Mouse (Mus musculus) liver, embryonic 15.5 days (tissue): ENCODE measurements at regions not wholly inside any gene's neighbourhood (a gene's known extent, or its start where the extent isn't known, plus 50 kb on each side); places are given as distances from the start of the nearest gene placed in this dataset.

Experiments
- ATAC-seq: fragments of 200-750 bp; cut with Nextera tagmentation; 2 replicates; pipeline ENCODE4 v1.8.0; 2017; ENCODE audit warnings: moderate number of reproducible peaks, mild to moderate bottlenecking, moderate library complexity; ENCODE audit not compliant: insufficient read depth
- H3K27ac ChIP-seq: fragments of 300-500 bp; sonication (generic); replicated peaks from 2 replicates; pipeline ENCODE4 v1.5.1; 2015; ENCODE audit warnings: mild to moderate bottlenecking, inconsistent platforms
- H3K27me3 ChIP-seq: fragments of 300-500 bp; sonication (generic); 2 replicates; pipeline ENCODE4 v1.6.1; 2015; ENCODE audit warnings: mild to moderate bottlenecking, inconsistent platforms
- H3K36me3 ChIP-seq: fragments of 300-500 bp; sonication (generic); replicated peaks from 2 replicates; pipeline ENCODE4 v1.6.1; 2015; ENCODE audit warnings: moderate library complexity, mild to moderate bottlenecking, inconsistent platforms
- H3K4me1 ChIP-seq: fragments of 300-500 bp; sonication (generic); replicated peaks from 2 replicates; pipeline ENCODE4 v1.6.1; 2015; ENCODE audit warnings: inconsistent platforms
- H3K4me2 ChIP-seq: fragments of 300-500 bp; sonication (generic); 2 replicates; pipeline ENCODE4 v1.6.1; 2015; ENCODE audit warnings: moderate library complexity, mild to moderate bottlenecking, inconsistent platforms
- H3K4me3 ChIP-seq: fragments of 300-500 bp; sonication (generic); replicated peaks from 2 replicates; pipeline ENCODE4 v1.5.1; 2015; ENCODE audit warnings: mild to moderate bottlenecking, inconsistent platforms
- H3K9ac ChIP-seq: fragments of 300-500 bp; sonication (generic); 2 replicates; pipeline ENCODE4 v1.6.1; 2015; ENCODE audit warnings: moderate library complexity, mild to moderate bottlenecking, inconsistent platforms
- H3K9me3 ChIP-seq: fragments of 300-500 bp; sonication (generic); replicated peaks from 2 replicates; pipeline ENCODE4 v1.6.1; 2016; ENCODE audit warnings: inconsistent platforms
- WGBS: fragments of 180-500 bp; shearing (Covaris S2); methylation state at CpG from one replicate; pipeline ENCODE4 v1.1.7; 2015; ENCODE audit warnings: mixed read lengths; ENCODE audit not compliant: insufficient replicate concordance; 5-methylcytosine and 5-hydroxymethylcytosine counted together

DNA sequence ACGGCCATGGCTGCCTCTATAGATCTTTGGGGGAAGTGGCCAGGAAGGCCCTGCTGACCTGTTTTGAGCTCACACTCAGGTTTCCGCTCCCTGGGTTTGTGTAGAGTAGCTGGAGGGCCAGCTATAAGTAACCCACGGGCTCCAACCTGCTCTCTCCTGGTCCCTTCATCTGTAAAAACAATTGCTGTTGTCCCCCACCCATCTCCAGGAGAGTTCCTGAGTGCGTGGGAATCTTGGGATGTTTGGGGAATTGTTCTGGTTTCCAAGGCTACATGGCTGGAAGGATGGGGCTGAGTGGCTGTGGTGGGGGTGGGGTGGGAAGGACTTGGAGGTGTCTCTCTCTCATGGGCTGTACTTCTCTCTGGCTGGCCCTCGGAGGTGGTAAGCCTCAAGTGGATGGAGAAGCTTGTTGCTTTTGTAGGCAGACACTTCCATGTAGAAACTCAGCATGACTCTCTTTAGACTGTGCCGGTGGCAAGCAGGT lies 86.0 kb downstream of the Ackr3 start:
- peaks cover 16% of the 10 kb centered on the region for H3K27me3 ChIP-seq
- H3K36me3 ChIP-seq: no peaks in the 10 kb centered on the region
- peak overlapping the region; percentile 63 for H3K9ac ChIP-seq
- H3K4me1 ChIP-seq: peaks cover 58% of the 10 kb centered on the region
- peak; percentile 64 for ATAC-seq
- no peaks in the 10 kb centered on the region for H3K9me3 ChIP-seq
- peak overlapping the region; percentile 70 for H3K4me2 ChIP-seq
- WGBS: 15% methylated on average over 6 of the region's 6 CpGs
- peak overlapping the region; percentile 97 for H3K27ac ChIP-seq
- peak overlapping the region; percentile 42 for H3K4me3 ChIP-seq

- Histone ChIP-seq H3K4me3 (peak overlapping the region; percentile 42; the same call in 1 of the 2 replicates), H3K4me2 (peak overlapping the region; percentile 70), H3K27me3 (peaks cover 24% of the 10 kb centered on the region), H3K4me1 (peaks cover 50% of the 10 kb centered on the region), H3K27ac (peak overlapping the region; percentile 97), H3K9ac (peak overlapping the region; percentile 63), H3K36me3 (no peaks in the 10 kb centered on the region), H3K9me3 (no peaks in the 10 kb centered on the region)
- no peak for ATAC-seq
- WGBS: 69% methylated on average over 7 of the region's 7 CpGs
Observed at GRCm38 (mm10) chr1:90290428-90291197, 86.8 kb downstream of the Ackr3 start.

- no peak overlapping the region for H3K4me2 ChIP-seq
- H3K9me3 ChIP-seq: no peaks in the 10 kb centered on the region
- 47% methylated on average over 1 of the region's 1 CpGs for WGBS
- H3K27me3 ChIP-seq: peaks cover 31% of the 10 kb centered on the region
- H3K4me1 ChIP-seq: peaks cover 46% of the 10 kb centered on the region
- no peak overlapping the region for H3K9ac ChIP-seq
- ATAC-seq: no peak
- no peaks in the 10 kb centered on the region for H3K36me3 ChIP-seq
- peak overlapping the region; percentile 97; the same call in 1 of the 2 replicates for H3K27ac ChIP-seq
- H3K4me3 ChIP-seq: no peak overlapping the region
Observed at GRCm38 (mm10) chr1:90291256-90291655, 87.5 kb downstream of the Ackr3 start.

DNA sequence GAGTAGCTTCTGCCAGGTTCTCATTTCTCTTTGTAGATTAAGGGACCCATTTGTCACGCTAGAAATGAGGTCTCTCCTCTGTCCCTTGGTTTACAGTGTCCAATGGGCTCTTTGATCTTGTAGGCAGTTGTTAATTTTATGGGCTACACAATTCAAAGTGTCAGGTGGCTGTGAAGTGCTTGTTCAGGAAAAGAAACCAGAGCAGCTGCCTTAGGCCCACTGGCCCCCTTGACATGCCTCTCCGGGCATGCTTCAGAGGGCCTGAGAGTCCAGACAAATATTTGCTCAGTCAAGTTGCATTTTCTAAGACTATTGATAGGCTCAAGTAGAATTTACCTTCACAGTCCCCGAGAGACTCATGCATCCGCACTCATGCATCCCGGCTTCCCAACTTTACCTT lies 94.0 kb downstream of the Ackr3 start:
- no peak overlapping the region for H3K9ac ChIP-seq
- H3K27ac ChIP-seq: no peak overlapping the region
- no peaks in the 10 kb centered on the region for H3K36me3 ChIP-seq
- no peaks in the 10 kb centered on the region for H3K9me3 ChIP-seq
- no peak overlapping the region for H3K4me2 ChIP-seq
- H3K4me1 ChIP-seq: no peaks in the 10 kb centered on the region
- no peak for ATAC-seq
- H3K4me3 ChIP-seq: no peak overlapping the region
- 59% methylated on average over 5 of the region's 5 CpGs for WGBS
- peaks cover 47% of the 10 kb centered on the region for H3K27me3 ChIP-seq

GRCm38 (mm10) chr1:90300229-90300628 lies 96.4 kb downstream of the Ackr3 start:
- ATAC-seq: no peak
- Histone ChIP-seq H3K9ac (no peak overlapping the region), H3K4me3 (no peak overlapping the region), H3K4me1 (no peaks in the 10 kb centered on the region), H3K4me2 (no peak overlapping the region), H3K9me3 (no peaks in the 10 kb centered on the region), H3K27me3 (peaks cover 28% of the 10 kb centered on the region), H3K36me3 (no peaks in the 10 kb centered on the region), H3K27ac (no peak overlapping the region)
- WGBS: 72% methylated on average over 10 of the region's 10 CpGs

GRCm38 (mm10) chr1:90304331-90304730 lies 100.6 kb downstream of the Ackr3 start:
- Histone ChIP-seq H3K4me1 (no peaks in the 10 kb centered on the region), H3K4me3 (no peak overlapping the region), H3K36me3 (no peaks in the 10 kb centered on the region), H3K27me3 (peaks cover 2% of the 10 kb centered on the region; the same call in 1 of the 2 replicates), H3K27ac (no peak overlapping the region), H3K9me3 (no peaks in the 10 kb centered on the region), H3K9ac (no peak overlapping the region), H3K4me2 (no peak overlapping the region)
- WGBS: 70% methylated on average over 7 of the region's 7 CpGs
- ATAC-seq: no peak

DNA sequence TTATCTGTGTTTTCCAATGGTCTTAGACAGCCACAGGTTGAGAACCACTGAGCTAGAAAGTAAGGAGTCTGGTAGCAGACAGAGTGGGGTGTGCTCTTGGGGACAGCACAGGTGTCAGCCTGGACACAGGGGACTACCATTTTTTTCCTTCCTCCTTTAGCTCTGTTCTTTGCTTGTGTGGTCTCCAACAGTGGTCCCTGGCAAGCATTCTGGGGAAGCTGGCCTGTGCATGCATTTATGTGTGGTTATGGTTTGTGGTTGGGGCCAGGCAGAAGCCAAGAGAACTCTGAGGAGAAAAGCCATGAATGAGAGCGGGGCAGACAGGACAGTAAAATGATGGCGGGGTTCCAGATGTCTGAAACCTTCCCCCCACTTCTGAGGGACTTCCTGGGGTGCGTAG lies 107.2 kb downstream of the Ackr3 start:
- Histone ChIP-seq H3K9me3 (no peaks in the 10 kb centered on the region), H3K4me1 (no peaks in the 10 kb centered on the region), H3K27me3 (peaks cover 15% of the 10 kb centered on the region), H3K4me2 (no peak overlapping the region), H3K36me3 (no peaks in the 10 kb centered on the region), H3K9ac (no peak overlapping the region), H3K4me3 (no peak overlapping the region), H3K27ac (no peak overlapping the region)
- no peak for ATAC-seq
- WGBS: 14% methylated on average over 3 of the region's 3 CpGs

- H3K4me1 ChIP-seq: no peaks in the 10 kb centered on the region
- WGBS: 58% methylated on average over 8 of the region's 8 CpGs
- H3K9ac ChIP-seq: no peak overlapping the region
- no peak overlapping the region for H3K4me2 ChIP-seq
- no peak for ATAC-seq
- no peaks in the 10 kb centered on the region for H3K9me3 ChIP-seq
- H3K36me3 ChIP-seq: no peaks in the 10 kb centered on the region
- no peak overlapping the region for H3K27ac ChIP-seq
- peaks cover 15% of the 10 kb centered on the region for H3K27me3 ChIP-seq
- H3K4me3 ChIP-seq: no peak overlapping the region
Observed at GRCm38 (mm10) chr1:90311649-90312442, 108.1 kb downstream of the Ackr3 start.

DNA sequence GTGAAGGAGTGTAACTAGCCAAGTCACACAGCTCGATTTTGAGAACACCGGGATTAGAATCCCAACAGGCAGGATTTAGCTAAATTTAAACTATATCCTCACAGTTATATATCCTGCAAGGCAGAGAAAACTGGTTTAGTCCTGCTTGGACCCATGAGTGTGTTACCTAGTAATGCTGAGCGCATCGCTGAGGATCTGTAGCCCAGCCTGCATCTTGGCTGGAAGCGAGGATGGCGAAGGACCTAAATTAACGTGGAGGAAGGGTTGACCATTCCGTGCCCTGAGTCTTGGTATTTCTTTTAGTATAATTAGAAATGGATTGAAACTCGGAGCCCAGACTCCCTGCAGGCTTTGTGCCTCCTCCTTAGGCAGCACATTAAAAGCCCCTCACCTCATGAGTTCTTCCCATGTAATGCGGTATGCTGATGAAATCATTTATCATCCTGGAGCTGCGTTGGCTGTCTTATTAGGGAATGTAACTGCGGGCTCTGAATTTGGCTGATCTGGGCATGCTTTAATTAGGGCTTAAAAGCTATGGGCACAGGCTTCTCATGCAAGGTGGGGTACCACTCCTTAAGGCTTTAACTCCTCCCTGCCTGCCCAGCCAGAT lies 110.1 kb downstream of the Ackr3 start:
- peaks cover 15% of the 10 kb centered on the region for H3K27me3 ChIP-seq
- ATAC-seq: no peak
- no peak overlapping the region for H3K27ac ChIP-seq
- 76% methylated on average over 12 of the region's 12 CpGs for WGBS
- H3K4me1 ChIP-seq: no peaks in the 10 kb centered on the region
- H3K4me2 ChIP-seq: no peak overlapping the region
- H3K9ac ChIP-seq: no peak overlapping the region
- no peak overlapping the region for H3K4me3 ChIP-seq
- no peaks in the 10 kb centered on the region for H3K36me3 ChIP-seq
- no peaks in the 10 kb centered on the region for H3K9me3 ChIP-seq

DNA sequence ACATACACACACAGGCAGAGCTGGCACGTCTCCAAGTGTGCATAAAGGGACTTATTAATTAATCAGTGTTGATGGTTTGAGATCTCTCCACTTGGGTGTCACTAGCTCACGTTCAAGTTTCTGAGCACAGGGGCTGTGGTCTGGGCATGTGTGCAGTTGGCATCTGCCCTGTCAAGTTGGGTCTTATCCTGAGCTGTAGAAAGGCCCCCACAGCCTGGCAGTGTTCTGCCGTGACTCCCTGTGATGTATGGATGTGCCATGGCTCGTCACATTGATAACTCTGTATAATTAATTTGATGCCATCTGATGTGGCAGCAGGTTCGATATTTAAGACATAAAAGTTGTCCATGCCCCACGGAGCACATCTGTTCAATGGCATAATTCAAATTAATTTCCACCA lies 114.1 kb downstream of the Ackr3 start:
- no peak overlapping the region for H3K4me3 ChIP-seq

GRCm38 (mm10) chr1:90318502-90318901 lies 114.7 kb downstream of the Ackr3 start:
- no peak overlapping the region for H3K4me2 ChIP-seq
- no peak for ATAC-seq
- peaks cover 6% of the 10 kb centered on the region; the same call in 1 of the 2 replicates for H3K27me3 ChIP-seq
- no peaks in the 10 kb centered on the region for H3K4me1 ChIP-seq
- H3K9ac ChIP-seq: no peak overlapping the region
- no peak overlapping the region for H3K27ac ChIP-seq
- no peak overlapping the region for H3K4me3 ChIP-seq
- no peaks in the 10 kb centered on the region for H3K9me3 ChIP-seq
- H3K36me3 ChIP-seq: no peaks in the 10 kb centered on the region
- 76% methylated on average over 9 of the region's 9 CpGs for WGBS

More for the DNA sequence above, 114.1 kb downstream of the Ackr3 start:
- no peak overlapping the region for H3K4me2 ChIP-seq
- H3K27ac ChIP-seq: no peak overlapping the region
- 63% methylated on average over 6 of the region's 6 CpGs for WGBS
- no peak for ATAC-seq
- H3K9me3 ChIP-seq: no peaks in the 10 kb centered on the region
- no peaks in the 10 kb centered on the region for H3K36me3 ChIP-seq
- H3K27me3 ChIP-seq: 0 out of 2 replicates have a peak, but pooled peaks cover 2% of the 10 kb centered on the region
- no peak overlapping the region for H3K9ac ChIP-seq
- H3K4me1 ChIP-seq: no peaks in the 10 kb centered on the region
